Mouse (Mus musculus) bone marrow macrophage, adult 2 months (primary cell): ENCODE data around the gene Itgb2l. TPM values are rescaled to one million over a fixed set of nuclear protein-coding genes. Genes with fewer than 3 reads are reported as not detected.

Experiments
- H3K27ac ChIP-seq: 2 replicates; pipeline ENCODE4 v1.5.1; 2012; ENCODE audit warnings: low read depth, low read length; ENCODE audit not compliant: insufficient read depth
- H3K4me1 ChIP-seq: 2 replicates; pipeline ENCODE4 v1.6.1; 2012; ENCODE audit warnings: low read length; ENCODE audit not compliant: control insufficient read depth, insufficient read depth
- H3K4me3 ChIP-seq: 2 replicates; pipeline ENCODE4 v1.5.1; 2012; ENCODE audit warnings: mild to moderate bottlenecking, low read length, moderate library complexity; ENCODE audit not compliant: insufficient read depth
- CTCF ChIP-seq: IDR thresholded peaks from 2 replicates; pipeline ENCODE4 v1.5.1; 2012; ENCODE audit warnings: low read depth, mild to moderate bottlenecking, low read length, moderate library complexity
- POLR2A ChIP-seq: IDR thresholded peaks from 2 replicates; pipeline ENCODE4 v1.6.1; 2012; ENCODE audit warnings: mild to moderate bottlenecking, low read depth, low read length, borderline replicate concordance
- polyA plus RNA-seq: library from polyadenylated mRNA; stranded (reverse); fragments of >200 nt; gene quantifications from 2 replicates; pipeline ENCODE4 v1.2.4, GENCODE M21; 2012; ENCODE audit not compliant: missing spikeins, insufficient read depth, insufficient read length

The Itgb2l gene
- polyA plus RNA-seq: not detected in 2 replicates

DNA sequence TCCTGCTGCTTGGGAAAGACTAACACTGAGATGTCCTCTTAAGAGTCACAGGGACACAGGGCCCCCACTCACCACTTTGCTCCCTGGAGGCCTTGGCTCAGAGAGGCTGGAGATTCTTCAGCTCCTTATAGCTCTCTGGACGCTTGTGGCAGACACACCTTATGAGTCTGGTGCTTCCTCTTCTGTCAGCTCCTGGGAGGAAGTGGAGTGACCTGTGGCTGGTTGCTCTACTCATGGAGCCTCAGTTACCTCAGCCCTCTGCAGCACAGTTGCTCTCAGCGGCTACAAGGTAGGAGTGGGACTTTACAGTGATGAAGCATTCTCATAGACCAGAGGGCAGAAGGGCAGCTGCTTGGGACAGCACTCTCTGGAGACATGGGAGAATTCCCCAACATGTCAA is at the start of gene Itgb2l:
Gene Itgb2l, minus strand, starts transcription at position 152 of the 400 bp plus-strand sequence.
- Histone ChIP-seq H3K4me3 (no peak within 1 kb of the TSS), H3K27ac (no peak within 1 kb of the TSS), H3K4me1 (no peaks in the 10 kb centered on the region)
- no peak for TF ChIP-seq CTCF

DNA sequence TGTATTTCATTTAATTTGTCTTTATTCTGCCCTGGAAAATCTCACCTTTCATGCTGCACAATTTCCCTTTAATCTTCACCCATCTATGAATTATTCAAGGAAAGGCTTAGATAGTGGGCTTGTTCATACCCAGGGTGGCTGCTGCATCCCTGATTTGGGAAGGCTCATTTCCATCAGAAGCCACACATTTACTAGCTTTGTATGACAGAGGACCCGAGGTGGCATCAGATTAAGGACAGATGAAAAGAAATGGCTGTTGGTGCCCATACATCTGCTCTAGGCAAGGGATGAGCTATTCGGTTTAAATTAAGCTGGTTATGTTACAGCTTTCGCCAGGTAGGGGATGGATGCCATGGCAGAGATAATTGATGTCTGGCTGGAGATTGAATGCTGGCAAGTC is 48.1 kb upstream of the Itgb2l start:
- no peak overlapping the region for H3K4me3 ChIP-seq
- no peak overlapping the region for H3K27ac ChIP-seq
- H3K4me1 ChIP-seq: no peaks in the 10 kb centered on the region
- TF ChIP-seq POLR2A (no peak), CTCF (no peak)

DNA sequence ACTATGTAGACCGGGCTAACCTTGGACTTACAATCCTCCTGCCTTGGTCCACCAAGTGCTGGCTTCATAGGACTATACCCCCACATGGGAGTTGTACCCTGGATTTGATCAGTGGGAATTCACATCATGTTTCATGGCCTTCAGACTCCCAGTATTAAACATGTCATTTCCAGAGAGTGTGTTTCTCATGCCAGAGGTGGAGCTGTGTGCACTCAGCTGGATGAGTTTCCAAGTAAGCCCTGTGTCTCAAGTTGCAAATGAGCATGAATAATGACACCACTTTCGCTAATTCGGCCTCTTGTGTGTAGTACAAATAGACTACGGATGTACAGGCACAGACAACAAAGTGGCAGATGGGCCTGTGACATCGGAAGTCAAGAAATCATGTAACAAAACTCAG is 44.6 kb upstream of the Itgb2l start:
- no peak overlapping the region for H3K4me3 ChIP-seq
- H3K27ac ChIP-seq: no peak overlapping the region
- no peaks in the 10 kb centered on the region for H3K4me1 ChIP-seq
- TF ChIP-seq POLR2A: no peak
- TF ChIP-seq CTCF: no peak

DNA sequence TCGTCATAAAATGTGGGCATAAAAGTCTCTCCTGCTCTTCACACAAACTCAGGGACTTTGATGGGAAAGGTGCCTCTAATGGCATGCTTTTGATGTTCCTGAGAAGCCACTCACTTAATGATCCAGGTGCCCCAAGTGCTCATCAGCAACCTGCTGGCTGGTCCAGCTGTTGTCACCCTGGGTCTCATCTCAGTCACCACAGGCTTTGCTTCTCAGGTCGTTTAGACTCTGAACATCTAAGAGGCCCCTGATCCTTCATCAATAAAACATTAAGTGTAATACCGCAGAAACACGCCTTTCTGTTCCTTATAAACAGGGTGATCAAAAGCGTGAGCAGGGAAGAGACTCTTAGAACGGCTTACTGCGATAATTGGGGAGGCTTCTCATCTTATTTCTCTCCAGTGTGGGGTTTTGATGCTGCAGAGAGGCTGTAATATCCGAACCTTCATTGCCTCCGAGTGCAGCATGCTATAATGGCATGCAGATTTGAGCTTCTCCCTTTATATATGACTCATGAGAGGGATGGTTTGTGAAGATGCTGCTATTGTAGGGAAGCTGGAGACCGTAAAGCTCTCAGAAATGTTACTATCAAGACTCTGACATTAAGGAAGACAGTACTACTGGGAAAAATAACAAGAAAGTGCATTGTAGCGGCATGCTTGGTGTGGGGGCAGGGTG is 43.7 kb upstream of the Itgb2l start:
- TF ChIP-seq CTCF (no peak), POLR2A (no peak)
- no peak overlapping the region for H3K27ac ChIP-seq
- no peak overlapping the region for H3K4me3 ChIP-seq
- no peaks in the 10 kb centered on the region for H3K4me1 ChIP-seq

- no peak overlapping the region for H3K27ac ChIP-seq
- H3K4me1 ChIP-seq: no peaks in the 10 kb centered on the region
- TF ChIP-seq CTCF (no peak), POLR2A (no peak)
- H3K4me3 ChIP-seq: no peak overlapping the region
These were observed 38.4 kb upstream of the Itgb2l start for GRCm38 (mm10) chr16:96481791-96482190.

DNA sequence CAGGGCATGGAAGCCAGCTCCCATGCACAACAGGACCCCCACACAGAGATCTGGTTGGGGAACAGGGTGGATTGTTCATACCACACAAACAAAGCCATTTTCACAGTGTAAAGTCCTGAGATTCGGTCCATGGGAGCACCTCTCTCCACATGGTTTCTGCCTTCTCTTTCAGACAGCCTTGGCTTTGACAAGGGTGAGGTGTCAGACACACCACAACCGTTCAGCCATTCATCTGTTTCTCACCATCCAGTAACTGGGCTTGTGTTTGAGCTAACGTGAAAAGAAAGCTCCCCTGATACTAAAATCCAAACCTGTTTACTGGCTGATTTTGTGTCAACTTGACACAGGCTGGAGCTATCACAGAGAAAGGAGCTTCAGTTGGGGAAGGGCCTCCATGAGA is 30.8 kb upstream of the Itgb2l start:
- no peak overlapping the region for H3K4me3 ChIP-seq
- H3K4me1 ChIP-seq: no peaks in the 10 kb centered on the region
- H3K27ac ChIP-seq: no peak overlapping the region
- TF ChIP-seq POLR2A (no peak), CTCF (no peak)

DNA sequence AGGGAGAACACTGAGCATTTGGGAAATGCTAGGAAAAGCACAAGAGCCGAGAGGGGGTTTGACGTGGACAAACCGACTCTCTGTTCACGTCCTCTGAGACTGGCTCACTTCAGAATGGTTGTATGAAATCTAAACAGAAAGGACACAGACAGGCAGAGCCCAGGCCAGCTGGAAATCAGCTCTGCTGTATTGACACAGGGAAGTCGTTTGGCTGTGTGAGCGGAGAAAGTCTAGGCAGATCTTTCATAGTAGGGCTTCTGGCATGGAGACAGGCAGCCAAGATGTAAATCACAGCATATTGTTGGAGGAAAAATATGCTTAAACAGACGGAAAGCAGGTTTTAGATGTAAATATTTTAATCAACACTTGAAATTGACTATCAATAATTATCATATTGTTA is 29.4 kb upstream of the Itgb2l start:
- TF ChIP-seq POLR2A (no peak), CTCF (no peak)
- Histone ChIP-seq H3K4me3 (no peak overlapping the region), H3K4me1 (no peaks in the 10 kb centered on the region), H3K27ac (no peak overlapping the region)

DNA sequence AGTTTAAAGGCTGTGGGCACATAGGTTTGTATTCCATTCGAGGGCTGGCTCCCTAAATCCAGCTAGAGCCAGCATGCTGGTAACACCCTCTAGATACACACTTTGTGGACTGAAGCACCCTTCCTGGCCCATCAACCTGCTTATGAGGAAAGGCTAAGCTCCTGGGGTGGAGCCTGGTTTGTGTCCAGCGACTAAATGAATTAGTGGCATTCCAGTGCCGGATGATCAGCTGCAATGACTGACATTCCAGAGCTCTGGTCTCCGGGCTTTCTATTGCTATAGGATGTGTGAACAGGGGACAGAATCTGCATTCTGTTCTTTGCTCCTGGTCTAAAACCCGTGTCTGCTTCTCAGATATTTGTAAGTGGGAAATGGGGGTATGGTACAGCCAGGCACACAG is 28.9 kb upstream of the Itgb2l start:
- Histone ChIP-seq H3K4me3 (no peak overlapping the region), H3K4me1 (no peaks in the 10 kb centered on the region), H3K27ac (no peak overlapping the region)
- TF ChIP-seq CTCF: no peak

GRCm38 (mm10) chr16:96469640-96470039 is 26.2 kb upstream of the Itgb2l start:
- Histone ChIP-seq H3K4me1 (no peaks in the 10 kb centered on the region), H3K4me3 (no peak overlapping the region), H3K27ac (no peak overlapping the region)
- TF ChIP-seq POLR2A (no peak), CTCF (no peak)

DNA sequence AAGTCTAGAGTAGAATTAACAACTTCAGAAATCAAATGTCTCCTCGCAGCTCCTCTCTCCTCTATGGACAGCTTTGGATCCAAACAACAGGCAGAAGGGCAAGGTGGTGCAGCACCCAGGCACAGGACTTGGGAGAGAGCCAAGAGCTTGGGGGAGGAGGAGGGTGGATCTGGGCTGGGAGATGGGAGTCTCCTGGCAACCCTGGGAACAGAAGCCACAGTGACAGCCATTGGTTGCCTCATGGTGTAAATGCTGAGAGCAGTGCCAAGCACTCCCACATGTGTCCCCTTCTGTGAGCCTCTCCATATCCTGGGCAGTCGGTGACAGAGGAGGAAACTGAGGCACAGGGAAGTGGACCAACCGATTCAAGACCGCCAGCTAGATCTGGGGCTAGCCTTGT is 25.3 kb upstream of the Itgb2l start:
- H3K27ac ChIP-seq: no peak overlapping the region
- no peak for TF ChIP-seq CTCF
- TF ChIP-seq POLR2A: no peak
- no peaks in the 10 kb centered on the region for H3K4me1 ChIP-seq
- H3K4me3 ChIP-seq: no peak overlapping the region

- TF ChIP-seq POLR2A (no peak), CTCF (no peak)
- no peak overlapping the region for H3K4me3 ChIP-seq
These were observed 24.6 kb upstream of the Itgb2l start for GRCm38 (mm10) chr16:96468011-96468410.

More at GRCm38 (mm10) chr16:96468011-96468410, 24.6 kb upstream of the Itgb2l start:
- Histone ChIP-seq H3K4me1 (no peaks in the 10 kb centered on the region), H3K27ac (no peak overlapping the region)
